Mouse (Mus musculus): ENCODE measurements around the gene Cntn5. TPM values are rescaled to one million over a fixed set of nuclear protein-coding genes. Genes with fewer than 3 reads are reported as not detected.

The Cntn5 gene
- polyA plus RNA-seq, 1 experiment from 2014 or later = 8.2 TPM

GRCm38 (mm10) chr9:10368410-10368809 is 536.2 kb downstream of the Cntn5 start:
- ATAC-seq (no peak), DNase-seq (ENCODE audit: low spot score) (no peak)
- no peak overlapping the region for H3K4me2 ChIP-seq (ENCODE audit: low read length)
- H3K4me1 ChIP-seq (ENCODE audit: control insufficient read depth, insufficient read depth, low read length) = no peaks in the 10 kb centered on the region
- no peak overlapping the region for H3K4me3 ChIP-seq (ENCODE audit: low read depth, low read length)
- H3K36me3 ChIP-seq (ENCODE audit: control insufficient read depth, insufficient read depth, low read length) = no peaks in the 10 kb centered on the region
- WGBS = 15% methylated on average over 1 of the region's 1 CpGs
- no peak overlapping the region for H3K9ac ChIP-seq (ENCODE audit: low read length)
- no peaks in the 10 kb centered on the region for H3K9me3 ChIP-seq (replicated peaks; ENCODE audit: control insufficient read depth, low read length)
- H3K27ac ChIP-seq (ENCODE audit: low read depth, low read length) = no peak overlapping the region
- no peaks in the 10 kb centered on the region for H3K27me3 ChIP-seq (replicated peaks; ENCODE audit: control insufficient read depth, insufficient read depth, low read length)

DNA sequence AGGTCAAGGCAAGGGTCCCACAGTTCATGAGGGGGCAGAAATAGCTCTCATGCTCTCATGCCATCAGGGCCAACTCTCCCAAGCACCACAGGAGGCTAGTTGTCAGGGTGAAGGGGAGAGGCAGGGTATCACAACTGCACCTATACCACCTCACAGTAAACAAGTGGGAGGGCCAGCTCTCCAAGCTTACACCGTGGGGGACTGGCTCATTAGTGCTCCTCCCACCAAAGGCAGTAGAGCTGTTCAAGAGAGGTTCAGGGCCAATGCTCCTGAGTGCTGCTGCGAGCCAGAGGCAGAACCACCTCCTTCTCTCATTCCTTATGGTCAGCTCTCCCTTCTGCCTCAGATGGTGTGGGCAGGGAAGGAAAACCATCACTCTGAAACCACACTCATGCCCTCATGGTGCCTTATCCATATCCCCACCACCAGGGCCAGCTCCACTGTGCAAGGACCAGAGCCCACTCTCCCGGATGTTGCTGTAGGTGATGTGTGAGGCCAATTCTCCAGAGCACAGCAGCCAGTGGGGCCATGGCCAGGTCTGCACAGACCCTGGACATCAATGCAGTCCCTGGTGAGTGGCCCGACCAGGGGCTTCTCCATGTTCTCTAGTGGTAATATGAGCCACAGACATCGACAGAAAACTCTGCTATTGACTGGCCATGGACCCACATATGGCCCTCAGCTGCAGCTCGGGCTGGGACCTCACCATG is 538.2 kb downstream of the Cntn5 start:
- no peak overlapping the region for H3K4me2 ChIP-seq (ENCODE audit: low read length)
- ATAC-seq (no peak), DNase-seq (ENCODE audit: low spot score) (no peak)
- H3K36me3 ChIP-seq (ENCODE audit: control insufficient read depth, insufficient read depth, low read length) = no peaks in the 10 kb centered on the region
- WGBS = 75% methylated on average over 6 of the region's 6 CpGs
- no peak overlapping the region for H3K27ac ChIP-seq (ENCODE audit: low read depth, low read length)
- no peaks in the 10 kb centered on the region for H3K9me3 ChIP-seq (replicated peaks; ENCODE audit: control insufficient read depth, low read length)
- no peaks in the 10 kb centered on the region for H3K4me1 ChIP-seq (ENCODE audit: control insufficient read depth, insufficient read depth, low read length)
- no peak overlapping the region for H3K9ac ChIP-seq (ENCODE audit: low read length)
- H3K27me3 ChIP-seq (replicated peaks; ENCODE audit: control insufficient read depth, insufficient read depth, low read length) = no peaks in the 10 kb centered on the region
- H3K4me3 ChIP-seq (ENCODE audit: low read depth, low read length) = no peak overlapping the region

GRCm38 (mm10) chr9:10350909-10351655 is 553.5 kb downstream of the Cntn5 start:
- H3K4me3 ChIP-seq (ENCODE audit: low read depth, low read length) = no peak overlapping the region

DNA sequence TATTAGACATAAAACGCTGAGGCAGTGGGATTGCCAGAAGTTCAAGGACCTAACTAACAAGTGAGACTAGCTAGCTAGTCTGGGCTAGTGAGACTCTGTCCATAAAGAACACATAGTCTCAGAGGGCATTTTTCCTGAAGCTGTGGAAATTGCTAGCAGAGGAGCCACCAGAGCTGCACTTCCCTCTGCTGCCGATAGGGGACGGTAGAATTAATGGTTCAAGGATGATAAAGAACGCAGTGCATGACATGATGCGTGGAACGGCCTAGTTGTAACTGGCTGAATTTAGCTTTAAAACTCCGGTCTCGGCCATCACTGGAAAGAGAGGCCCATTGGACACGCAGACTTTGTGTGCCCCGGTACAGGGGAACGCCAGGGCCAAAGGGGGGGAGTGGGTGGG is 555.8 kb downstream of the Cntn5 start:
- no peaks in the 10 kb centered on the region for H3K9me3 ChIP-seq (replicated peaks; ENCODE audit: control insufficient read depth, low read length)
- 88% methylated on average over 10 of the region's 11 CpGs for WGBS
- H3K4me3 ChIP-seq (ENCODE audit: low read depth, low read length) = no peak overlapping the region
- no peaks in the 10 kb centered on the region for H3K4me1 ChIP-seq (ENCODE audit: control insufficient read depth, insufficient read depth, low read length)
- DNase-seq (ENCODE audit: low spot score) = no peak
- no peak overlapping the region for H3K27ac ChIP-seq (ENCODE audit: low read depth, low read length)
- H3K36me3 ChIP-seq (ENCODE audit: control insufficient read depth, insufficient read depth, low read length) = no peaks in the 10 kb centered on the region
- no peak overlapping the region for H3K9ac ChIP-seq (ENCODE audit: low read length)
- no peak for ATAC-seq
- no peaks in the 10 kb centered on the region for H3K27me3 ChIP-seq (replicated peaks; ENCODE audit: control insufficient read depth, insufficient read depth, low read length)
- no peak overlapping the region for H3K4me2 ChIP-seq (ENCODE audit: low read length)

More at GRCm38 (mm10) chr9:10350909-10351655, 553.5 kb downstream of the Cntn5 start:
- H3K36me3 ChIP-seq (ENCODE audit: control insufficient read depth, insufficient read depth, low read length) = no peaks in the 10 kb centered on the region
- ATAC-seq (no peak), DNase-seq (ENCODE audit: low spot score) (no peak)
- no peaks in the 10 kb centered on the region for H3K4me1 ChIP-seq (ENCODE audit: control insufficient read depth, insufficient read depth, low read length)
- no peak overlapping the region for H3K4me2 ChIP-seq (ENCODE audit: low read length)
- H3K9ac ChIP-seq (ENCODE audit: low read length) = no peak overlapping the region
- H3K27me3 ChIP-seq (replicated peaks; ENCODE audit: control insufficient read depth, insufficient read depth, low read length) = no peaks in the 10 kb centered on the region
- WGBS = 78% methylated on average over 4 of the region's 4 CpGs
- no peaks in the 10 kb centered on the region for H3K9me3 ChIP-seq (replicated peaks; ENCODE audit: control insufficient read depth, low read length)
- no peak overlapping the region for H3K27ac ChIP-seq (ENCODE audit: low read depth, low read length)

DNA sequence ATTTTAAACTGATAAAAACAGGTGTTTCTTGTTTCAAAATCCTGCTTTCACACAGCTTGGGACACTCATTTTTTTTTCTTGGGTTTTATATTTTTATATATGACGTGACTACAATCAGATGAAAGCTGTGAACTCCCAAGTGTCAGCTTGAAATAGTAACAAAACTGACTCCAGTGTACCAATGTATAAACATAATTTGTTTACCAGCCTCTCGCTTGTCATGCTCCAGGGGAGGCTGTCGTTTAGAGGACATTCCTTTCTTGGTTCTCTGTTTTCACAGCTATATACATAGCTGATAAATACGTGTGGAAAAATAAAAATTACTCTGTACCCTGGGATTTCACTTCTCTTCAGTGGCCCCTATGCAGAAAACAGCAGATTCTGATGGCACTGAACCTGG is 556.4 kb downstream of the Cntn5 start:
- H3K9ac ChIP-seq (ENCODE audit: low read length) = no peak overlapping the region
- no peak overlapping the region for H3K27ac ChIP-seq (ENCODE audit: low read depth, low read length)
- no peaks in the 10 kb centered on the region for H3K4me1 ChIP-seq (ENCODE audit: control insufficient read depth, insufficient read depth, low read length)
- no peak overlapping the region for H3K4me3 ChIP-seq (ENCODE audit: low read depth, low read length)
- no peaks in the 10 kb centered on the region for H3K9me3 ChIP-seq (replicated peaks; ENCODE audit: control insufficient read depth, low read length)
- DNase-seq (ENCODE audit: low spot score) (no peak), ATAC-seq (no peak)
- no peaks in the 10 kb centered on the region for H3K36me3 ChIP-seq (ENCODE audit: control insufficient read depth, insufficient read depth, low read length)
- H3K27me3 ChIP-seq (replicated peaks; ENCODE audit: control insufficient read depth, insufficient read depth, low read length) = no peaks in the 10 kb centered on the region
- H3K4me2 ChIP-seq (ENCODE audit: low read length) = no peak overlapping the region
- 82% methylated on average over 4 of the region's 4 CpGs for WGBS

- ATAC-seq = no peak
These were observed 563.8 kb downstream of the Cntn5 start for GRCm38 (mm10) chr9:10340751-10341150.

GRCm38 (mm10) chr9:10339716-10340115 is 564.9 kb downstream of the Cntn5 start:
- ATAC-seq (no peak), DNase-seq (ENCODE audit: low spot score) (no peak)
- no peaks in the 10 kb centered on the region for H3K9me3 ChIP-seq (replicated peaks; ENCODE audit: control insufficient read depth, low read length)
- H3K4me3 ChIP-seq (ENCODE audit: low read depth, low read length) = no peak overlapping the region
- WGBS = 71% methylated on average over 1 of the region's 1 CpGs
- H3K9ac ChIP-seq (ENCODE audit: low read length) = no peak overlapping the region
- H3K27me3 ChIP-seq (replicated peaks; ENCODE audit: control insufficient read depth, insufficient read depth, low read length) = no peaks in the 10 kb centered on the region
- H3K4me2 ChIP-seq (ENCODE audit: low read length) = no peak overlapping the region
- no peak overlapping the region for H3K27ac ChIP-seq (ENCODE audit: low read depth, low read length)
- H3K36me3 ChIP-seq (ENCODE audit: control insufficient read depth, insufficient read depth, low read length) = no peaks in the 10 kb centered on the region
- H3K4me1 ChIP-seq (ENCODE audit: control insufficient read depth, insufficient read depth, low read length) = no peaks in the 10 kb centered on the region

More at GRCm38 (mm10) chr9:10340751-10341150, 563.8 kb downstream of the Cntn5 start:
- no peak overlapping the region for H3K4me3 ChIP-seq (ENCODE audit: low read depth, low read length)
- no peaks in the 10 kb centered on the region for H3K4me1 ChIP-seq (ENCODE audit: control insufficient read depth, insufficient read depth, low read length)
- H3K36me3 ChIP-seq (ENCODE audit: control insufficient read depth, insufficient read depth, low read length) = no peaks in the 10 kb centered on the region
- H3K9ac ChIP-seq (ENCODE audit: low read length) = no peak overlapping the region
- no peak overlapping the region for H3K27ac ChIP-seq (ENCODE audit: low read depth, low read length)
- H3K4me2 ChIP-seq (ENCODE audit: low read length) = no peak overlapping the region
- DNase-seq (ENCODE audit: low spot score) = no peak
- H3K9me3 ChIP-seq (replicated peaks; ENCODE audit: control insufficient read depth, low read length) = no peaks in the 10 kb centered on the region
- no peaks in the 10 kb centered on the region for H3K27me3 ChIP-seq (replicated peaks; ENCODE audit: control insufficient read depth, insufficient read depth, low read length)

DNA sequence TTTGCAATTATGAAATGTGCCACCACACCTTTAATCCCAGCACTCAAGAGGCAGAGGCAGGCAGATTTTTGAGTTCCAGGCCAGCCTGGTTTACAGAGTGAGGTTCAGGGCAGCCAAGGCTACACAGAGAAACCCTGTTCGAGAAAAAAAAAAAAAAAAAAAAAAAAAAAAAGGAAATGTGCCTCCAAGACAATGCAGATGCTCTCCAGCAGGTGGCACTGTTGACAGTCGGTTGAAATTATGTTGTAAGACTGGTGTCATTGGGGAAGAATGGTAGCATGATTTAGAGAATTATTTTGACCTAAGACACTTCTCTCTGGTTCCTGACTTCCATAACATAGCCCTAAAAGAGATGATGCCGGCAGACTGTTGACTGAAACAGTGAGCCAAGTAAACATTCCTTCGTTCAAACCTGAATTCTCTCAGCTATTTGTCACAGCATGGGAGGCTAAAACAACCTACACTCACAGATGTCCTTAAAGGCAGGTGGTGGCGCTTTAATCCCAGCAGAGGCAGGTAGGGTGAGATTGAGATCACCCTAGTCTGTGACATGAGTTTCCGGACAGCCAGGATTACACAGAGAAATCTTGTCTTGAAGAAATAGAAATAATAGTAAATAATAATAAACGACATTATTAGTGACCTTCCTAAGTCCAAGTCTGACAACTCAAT is 579.7 kb downstream of the Cntn5 start:
- 47% methylated on average over 7 of the region's 7 CpGs for WGBS
- Histone ChIP-seq H3K4me1 (ENCODE audit: control insufficient read depth, insufficient read depth, low read length) (no peaks in the 10 kb centered on the region), H3K4me3 (ENCODE audit: low read depth, low read length) (no peak overlapping the region), H3K36me3 (ENCODE audit: control insufficient read depth, insufficient read depth, low read length) (no peaks in the 10 kb centered on the region), H3K9me3 (replicated peaks; ENCODE audit: control insufficient read depth, low read length) (no peaks in the 10 kb centered on the region), H3K9ac (ENCODE audit: low read length) (no peak overlapping the region), H3K27me3 (replicated peaks; ENCODE audit: control insufficient read depth, insufficient read depth, low read length) (no peaks in the 10 kb centered on the region), H3K4me2 (ENCODE audit: low read length) (no peak overlapping the region), H3K27ac (ENCODE audit: low read depth, low read length) (no peak overlapping the region)
- DNase-seq (ENCODE audit: low spot score) (peak; percentile 61), ATAC-seq (peak; percentile 57; the same call in 1 of the 2 replicates)

Measured in forebrain, embryonic 14.5 days (tissue).